Mouse (Mus musculus): ENCODE data around the gene Gm21992.

- no peak for TF ChIP-seq POLR2A (IDR thresholded peaks at IDR 0.05; ENCODE audit: insufficient read depth, low read depth, low read length)
- TF ChIP-seq CTCF (IDR thresholded peaks at IDR 0.05; ENCODE audit: insufficient read depth, low read depth, low read length) = no peak
Measured at GRCm38 (mm10) chr19:4855470-4855820, 44.0 kb upstream of the Gm21992 start.

All from olfactory bulb, adult 2 months (tissue).